In the genomic region with DNA sequence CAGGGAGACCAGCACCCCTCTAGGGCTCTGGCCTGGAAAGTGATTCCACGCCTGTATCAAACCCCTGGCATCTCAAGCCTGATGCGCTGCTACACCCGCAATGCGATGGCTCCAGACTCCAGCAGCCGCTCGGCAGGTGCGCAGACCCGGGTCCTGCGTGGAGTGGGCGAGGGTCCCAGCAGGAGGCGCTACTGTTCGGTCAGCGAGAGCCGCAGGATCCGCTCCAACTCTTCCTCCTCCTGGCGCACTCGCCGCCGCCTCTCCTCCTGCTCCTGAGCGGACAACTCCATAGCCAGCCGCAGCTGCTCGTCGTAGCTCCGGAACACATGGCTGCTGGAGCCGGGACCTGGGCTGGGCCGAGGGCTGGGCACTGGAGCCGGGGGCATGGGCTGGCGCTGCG, we compare ENCODE assay signal across 1 mouse cellular context.
TF ChIP-seq lines count a peak whose summit lies in the region.

No protein-coding gene starts in this region.

TF ChIP-seq in ES-E14, 5 proteins besides CTCF, POLR2A, EP300 and RAD21:
- TF ChIP-seq HCFC1 (IDR thresholded peaks at IDR 0.05; ENCODE audit: borderline replicate concordance, insufficient read depth, low read length), result no peak
- no peak for TF ChIP-seq ZC3H11A (IDR thresholded peaks at IDR 0.05; ENCODE audit: borderline replicate concordance, low read depth, low read length)
- TF ChIP-seq ZNF384 (IDR thresholded peaks at IDR 0.05; ENCODE audit: low read depth, low read length), result no peak
- no peak for TF ChIP-seq MAFK (IDR thresholded peaks at IDR 0.05; ENCODE audit: insufficient read depth, low read depth, low read length)
- TF ChIP-seq CHD2 (IDR thresholded peaks at IDR 0.05; ENCODE audit: low read depth, low read length), result no peak
